Mouse (Mus musculus): ENCODE measurements around the gene Tap2. TPM values are rescaled to one million over a fixed set of nuclear protein-coding genes. Genes with fewer than 3 reads are reported as not detected.

The Tap2 gene
- 8.6 and 12.7 TPM in 2 replicates for polyA plus RNA-seq (2015; fragmentation: Nextera tagmentation; extraction: Ambion mirVana)

- H3K36me3 ChIP-seq, result no peaks in the 10 kb centered on the region
- peak within 1 kb of the TSS; percentile 75 for H3K4me3 ChIP-seq
- no peaks in the 10 kb centered on the region for H3K9me3 ChIP-seq
- peak within 1 kb of the TSS; percentile 96 for H3K4me2 ChIP-seq
- WGBS, result 71% methylated on average over 5 of the region's 5 CpGs
- peak within 1 kb of the TSS; percentile 63 for H3K9ac ChIP-seq
- H3K4me1 ChIP-seq, result peaks cover 11% of the 10 kb centered on the region
- peaks cover 14% of the 10 kb centered on the region for H3K27me3 ChIP-seq
- no peak for ATAC-seq (ENCODE audit: borderline replicate concordance, extremely low read depth, low FRiP score, low TSS enrichment)
- H3K27ac ChIP-seq, result no peak within 1 kb of the TSS
Measured at GRCm38 (mm10) chr17:34203444-34203843, at the start of gene Tap2. Tap2 (plus strand) TSS chr17:34203527.

- Histone ChIP-seq H3K4me3 (no peak overlapping the region), H3K27me3 (no peaks in the 10 kb centered on the region), H3K9ac (no peak overlapping the region), H3K4me2 (no peak overlapping the region), H3K9me3 (no peaks in the 10 kb centered on the region), H3K27ac (no peak overlapping the region), H3K4me1 (no peaks in the 10 kb centered on the region), H3K36me3 (no peaks in the 10 kb centered on the region)
- WGBS, result 32% methylated on average over 5 of the region's 5 CpGs
- ATAC-seq (ENCODE audit: borderline replicate concordance, extremely low read depth, low FRiP score, low TSS enrichment), result no peak
Measured at GRCm38 (mm10) chr17:34155534-34155933, 47.8 kb upstream of the Tap2 start.

- Histone ChIP-seq H3K9me3 (no peaks in the 10 kb centered on the region), H3K4me1 (no peaks in the 10 kb centered on the region), H3K27ac (no peak overlapping the region), H3K4me3 (no peak overlapping the region), H3K9ac (no peak overlapping the region), H3K36me3 (no peaks in the 10 kb centered on the region), H3K27me3 (no peaks in the 10 kb centered on the region), H3K4me2 (no peak overlapping the region)
- no peak for ATAC-seq (ENCODE audit: borderline replicate concordance, extremely low read depth, low FRiP score, low TSS enrichment)
- 35% methylated on average over 9 of the region's 9 CpGs for WGBS
Measured at GRCm38 (mm10) chr17:34164202-34164895, 39.0 kb upstream of the Tap2 start.

DNA sequence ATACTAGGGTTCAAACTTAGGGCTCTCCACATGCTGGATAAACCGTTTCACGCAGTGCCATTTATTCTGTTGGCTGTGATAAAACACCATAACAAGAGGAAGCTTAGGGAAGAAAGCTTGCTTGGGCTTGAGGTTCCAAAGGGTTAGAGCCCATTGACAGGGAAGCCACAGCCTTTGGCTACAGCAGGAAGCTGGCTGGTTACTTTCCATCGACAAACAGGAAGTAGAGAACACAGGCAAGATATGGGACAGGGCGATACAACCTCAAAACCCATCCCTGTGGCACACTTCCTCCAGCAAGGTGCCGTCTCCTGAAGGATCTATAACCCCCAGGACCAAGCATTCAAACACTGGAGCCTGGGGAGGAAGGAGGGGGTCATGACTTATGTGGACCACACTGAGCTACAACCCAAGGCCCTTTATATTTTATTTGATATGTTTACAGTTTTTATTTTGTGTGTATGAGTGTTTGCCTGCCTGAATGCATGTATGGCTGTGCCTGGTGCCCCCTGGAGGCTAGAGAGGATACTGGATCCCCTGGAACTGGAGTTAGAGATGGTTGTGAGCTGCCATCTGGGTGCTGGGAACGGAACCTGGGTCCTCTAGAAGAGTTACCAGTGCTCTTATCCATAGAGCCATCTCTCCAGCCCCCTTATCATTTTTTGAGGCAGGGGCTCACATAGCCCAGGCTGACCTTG lies 38.1 kb upstream of the Tap2 start:
- no peak overlapping the region for H3K27ac ChIP-seq
- H3K4me2 ChIP-seq, result no peak overlapping the region
- H3K36me3 ChIP-seq, result no peaks in the 10 kb centered on the region
- H3K4me1 ChIP-seq, result no peaks in the 10 kb centered on the region
- no peaks in the 10 kb centered on the region for H3K27me3 ChIP-seq
- no peak for ATAC-seq (ENCODE audit: borderline replicate concordance, extremely low read depth, low FRiP score, low TSS enrichment)
- 72% methylated on average over 6 of the region's 6 CpGs for WGBS
- no peak overlapping the region for H3K4me3 ChIP-seq
- no peaks in the 10 kb centered on the region for H3K9me3 ChIP-seq
- H3K9ac ChIP-seq, result no peak overlapping the region

- no peak for ATAC-seq (ENCODE audit: borderline replicate concordance, extremely low read depth, low FRiP score, low TSS enrichment)
Measured at GRCm38 (mm10) chr17:34169279-34169678, 34.0 kb upstream of the Tap2 start.

GRCm38 (mm10) chr17:34170487-34170876 lies 32.8 kb upstream of the Tap2 start:
- H3K4me1 ChIP-seq, result no peaks in the 10 kb centered on the region
- no peak for ATAC-seq (ENCODE audit: borderline replicate concordance, extremely low read depth, low FRiP score, low TSS enrichment)
- H3K4me3 ChIP-seq, result no peak overlapping the region
- WGBS, result 15% methylated on average over 4 of the region's 4 CpGs
- no peak overlapping the region for H3K4me2 ChIP-seq
- no peaks in the 10 kb centered on the region for H3K27me3 ChIP-seq
- no peak overlapping the region for H3K9ac ChIP-seq
- no peak overlapping the region for H3K27ac ChIP-seq
- no peaks in the 10 kb centered on the region for H3K9me3 ChIP-seq
- H3K36me3 ChIP-seq, result no peaks in the 10 kb centered on the region

More at GRCm38 (mm10) chr17:34169279-34169678, 34.0 kb upstream of the Tap2 start:
- no peak overlapping the region for H3K4me3 ChIP-seq
- H3K4me2 ChIP-seq, result no peak overlapping the region
- H3K27ac ChIP-seq, result no peak overlapping the region
- 1% methylated on average over 2 of the region's 2 CpGs for WGBS
- no peaks in the 10 kb centered on the region for H3K9me3 ChIP-seq
- no peaks in the 10 kb centered on the region for H3K4me1 ChIP-seq
- H3K36me3 ChIP-seq, result no peaks in the 10 kb centered on the region
- no peaks in the 10 kb centered on the region for H3K27me3 ChIP-seq
- no peak overlapping the region for H3K9ac ChIP-seq

DNA sequence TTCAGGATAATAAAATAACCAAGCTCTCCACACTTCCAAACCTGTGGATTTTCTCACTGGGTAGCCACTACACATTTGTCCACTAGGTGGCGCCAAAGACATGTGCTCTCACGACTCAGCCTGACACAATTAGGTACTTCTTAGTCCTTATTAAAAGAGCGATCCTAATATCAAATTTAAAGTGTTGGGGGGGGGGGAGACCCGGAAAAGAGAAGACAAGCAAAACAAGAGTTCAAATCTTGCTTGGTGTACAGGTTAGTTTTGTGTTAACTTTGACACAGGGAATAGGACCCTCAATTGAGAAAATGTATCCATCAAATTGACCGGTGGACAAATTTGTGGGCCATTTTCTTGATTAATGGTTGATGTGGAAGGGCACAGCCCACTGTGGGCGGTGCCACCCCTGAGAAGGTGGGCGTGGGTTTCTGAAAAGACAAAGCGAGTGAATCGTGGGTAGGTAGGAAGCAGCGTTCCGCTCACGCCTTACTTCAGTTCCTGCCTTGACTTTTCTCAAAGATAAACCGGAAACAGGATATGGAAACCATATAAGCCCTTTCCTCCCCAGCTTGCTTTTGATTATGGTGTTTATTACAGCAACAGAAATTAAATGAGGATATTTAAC lies 32.3 kb upstream of the Tap2 start:
- Histone ChIP-seq H3K4me3 (no peak overlapping the region), H3K4me1 (no peaks in the 10 kb centered on the region), H3K27me3 (no peaks in the 10 kb centered on the region), H3K27ac (no peak overlapping the region), H3K9ac (no peak overlapping the region), H3K9me3 (no peaks in the 10 kb centered on the region), H3K36me3 (no peaks in the 10 kb centered on the region), H3K4me2 (peak overlapping the region; percentile 18; the same call in 1 of the 2 replicates)
- no peak for ATAC-seq (ENCODE audit: borderline replicate concordance, extremely low read depth, low FRiP score, low TSS enrichment)
- 38% methylated on average over 13 of the region's 13 CpGs for WGBS

- H3K4me1 ChIP-seq, result no peaks in the 10 kb centered on the region
- ATAC-seq (ENCODE audit: borderline replicate concordance, extremely low read depth, low FRiP score, low TSS enrichment), result no peak
- peaks cover 6% of the 10 kb centered on the region; the same call in 1 of the 2 replicates for H3K9me3 ChIP-seq
- WGBS, result 97% methylated on average over 5 of the region's 5 CpGs
- H3K9ac ChIP-seq, result no peak overlapping the region
- H3K4me3 ChIP-seq, result no peak overlapping the region
- no peak overlapping the region for H3K4me2 ChIP-seq
- H3K27me3 ChIP-seq, result no peaks in the 10 kb centered on the region
- H3K27ac ChIP-seq, result no peak overlapping the region
- no peaks in the 10 kb centered on the region for H3K36me3 ChIP-seq
Measured at GRCm38 (mm10) chr17:34172528-34172927, 30.8 kb upstream of the Tap2 start.

DNA sequence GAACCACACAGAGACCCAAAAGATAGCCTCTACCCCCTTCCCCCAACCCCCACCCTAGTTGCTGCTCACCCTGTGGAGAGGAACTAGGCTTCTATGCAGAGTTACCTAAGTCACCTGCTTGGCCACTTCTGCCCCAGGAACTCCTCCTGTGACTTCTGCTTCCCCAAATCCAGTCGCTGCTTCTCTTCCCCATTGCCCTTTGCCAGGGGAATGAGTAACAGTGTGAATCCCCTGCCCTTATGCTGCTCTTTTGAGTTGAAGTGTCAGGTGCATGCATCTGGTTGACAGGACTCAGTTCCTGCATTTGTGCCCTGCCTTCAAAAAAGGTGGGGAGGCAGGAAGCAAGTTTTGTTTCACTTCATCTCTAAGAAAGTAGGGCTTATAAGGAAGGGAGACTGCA lies 29.3 kb upstream of the Tap2 start:
- no peak overlapping the region for H3K27ac ChIP-seq
- H3K9me3 ChIP-seq, result peaks cover 6% of the 10 kb centered on the region; the same call in 1 of the 2 replicates
- H3K36me3 ChIP-seq, result no peaks in the 10 kb centered on the region
- WGBS, result 47% methylated on average over 1 of the region's 1 CpGs
- no peak for ATAC-seq (ENCODE audit: borderline replicate concordance, extremely low read depth, low FRiP score, low TSS enrichment)
- no peak overlapping the region for H3K4me3 ChIP-seq
- H3K27me3 ChIP-seq, result no peaks in the 10 kb centered on the region
- H3K4me2 ChIP-seq, result no peak overlapping the region
- H3K4me1 ChIP-seq, result no peaks in the 10 kb centered on the region
- H3K9ac ChIP-seq, result no peak overlapping the region

DNA sequence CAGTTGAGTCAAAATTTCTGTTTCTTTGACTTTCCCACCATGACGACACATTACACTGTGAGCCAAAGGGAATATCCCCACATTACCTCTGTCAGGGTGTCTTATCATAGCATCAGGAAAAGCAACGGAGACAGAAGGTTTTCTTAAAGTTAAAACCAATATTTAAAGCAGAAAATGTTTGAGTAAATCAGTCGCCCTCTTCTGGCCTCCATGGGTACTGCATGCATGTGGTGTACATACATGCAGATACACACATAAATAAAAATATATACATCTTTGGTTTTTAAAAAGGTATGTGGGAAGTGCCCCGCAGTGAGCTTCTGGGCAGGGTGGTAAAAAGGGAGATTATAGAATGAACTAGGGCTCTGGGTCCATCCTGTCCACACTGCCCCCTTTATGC lies 26.1 kb upstream of the Tap2 start:
- WGBS, result 71% methylated on average over 4 of the region's 4 CpGs
- peaks cover 6% of the 10 kb centered on the region; the same call in 1 of the 2 replicates for H3K9me3 ChIP-seq

DNA sequence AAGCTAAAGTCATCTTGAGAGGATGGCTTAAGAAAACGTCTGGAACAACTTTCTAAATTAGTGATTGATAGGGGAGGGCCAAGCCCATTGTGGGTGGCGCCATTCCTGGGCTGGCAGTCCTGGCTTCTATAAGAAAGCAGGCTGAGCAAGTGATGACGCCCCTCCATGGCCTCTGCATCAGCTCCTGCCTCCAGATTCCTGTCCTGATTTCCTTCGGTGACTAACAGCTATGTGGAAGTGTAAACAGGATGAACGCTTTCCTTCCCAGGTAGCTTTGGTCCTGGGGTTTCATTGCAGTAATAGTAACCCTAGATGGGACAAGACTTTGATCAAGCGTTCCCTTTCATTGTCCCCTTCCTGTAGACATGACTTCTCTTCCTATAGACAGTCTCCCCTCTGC lies 24.3 kb upstream of the Tap2 start:
- 0 out of 2 replicates have a peak, but pooled peaks cover 10% of the 10 kb centered on the region for H3K27me3 ChIP-seq
- peaks cover 6% of the 10 kb centered on the region; the same call in 1 of the 2 replicates for H3K9me3 ChIP-seq
- H3K4me1 ChIP-seq, result no peaks in the 10 kb centered on the region
- no peak overlapping the region for H3K4me3 ChIP-seq
- ATAC-seq (ENCODE audit: borderline replicate concordance, extremely low read depth, low FRiP score, low TSS enrichment), result no peak
- H3K36me3 ChIP-seq, result no peaks in the 10 kb centered on the region
- H3K9ac ChIP-seq, result no peak overlapping the region
- WGBS, result 49% methylated on average over 6 of the region's 6 CpGs
- H3K27ac ChIP-seq, result no peak overlapping the region
- no peak overlapping the region for H3K4me2 ChIP-seq

More for the DNA sequence above, 26.1 kb upstream of the Tap2 start:
- no peak for ATAC-seq (ENCODE audit: borderline replicate concordance, extremely low read depth, low FRiP score, low TSS enrichment)
- Histone ChIP-seq H3K9ac (no peak overlapping the region), H3K27me3 (no peaks in the 10 kb centered on the region), H3K4me1 (no peaks in the 10 kb centered on the region), H3K4me3 (no peak overlapping the region), H3K4me2 (no peak overlapping the region), H3K27ac (no peak overlapping the region), H3K36me3 (no peaks in the 10 kb centered on the region)

Measured in lung, embryonic 15.5 days (tissue).